Mouse (Mus musculus) midbrain, postnatal 0 days (tissue): Measurements from ENCODE around the gene Rnf41. TPM values are rescaled to one million over a fixed set of nuclear protein-coding genes. Genes with fewer than 3 reads are reported as not detected.

ENCODE experiments used
- ATAC-seq: fragments of 200-750 bp; cut with Nextera tagmentation; 2 replicates; pipeline ENCODE4 v1.8.0; 2017; ENCODE audit warnings: moderate number of reproducible peaks, mild to moderate bottlenecking, moderate TSS enrichment, moderate library complexity; ENCODE audit not compliant: low FRiP score
- DNase-seq: peaks from one replicate; pipeline ENCODE4 v3.0.0-alpha.2; 2015; ENCODE audit warnings: low spot score
- H3K27ac ChIP-seq: fragments of 300-500 bp; sonication (generic); 2 replicates; pipeline ENCODE4 v1.5.1; 2014; ENCODE audit warnings: low read depth, mild to moderate bottlenecking, low read length, mixed read lengths
- H3K27me3 ChIP-seq: fragments of 300-500 bp; sonication (generic); 2 replicates; pipeline ENCODE4 v1.6.1; 2014; ENCODE audit warnings: low read length, control low read depth, mixed read lengths; ENCODE audit not compliant: insufficient read depth
- H3K36me3 ChIP-seq: fragments of 300-500 bp; sonication (generic); 2 replicates; pipeline ENCODE4 v1.6.1; 2014; ENCODE audit warnings: low read length, control low read depth, mixed read lengths; ENCODE audit not compliant: insufficient read depth
- H3K4me1 ChIP-seq: fragments of 300-500 bp; sonication (generic); 2 replicates; pipeline ENCODE4 v1.6.1; 2014; ENCODE audit warnings: mild to moderate bottlenecking, control low read depth, antibody characterized with exemption, low read length, mixed read lengths; ENCODE audit not compliant: insufficient read depth
- H3K4me2 ChIP-seq: fragments of 300-500 bp; sonication (generic); 2 replicates; pipeline ENCODE4 v1.6.1; 2014; ENCODE audit warnings: low read depth, mild to moderate bottlenecking, low read length, mixed read lengths; ENCODE audit not compliant: poor library complexity, severe bottlenecking
- H3K4me3 ChIP-seq: fragments of 300-500 bp; sonication (generic); 2 replicates; pipeline ENCODE4 v1.5.1; 2014; ENCODE audit warnings: low read depth, mild to moderate bottlenecking, low read length, moderate library complexity
- H3K9ac ChIP-seq: fragments of 300-500 bp; sonication (generic); replicated peaks from 2 replicates; pipeline ENCODE4 v1.6.1; 2014; ENCODE audit warnings: mild to moderate bottlenecking, low read length, moderate library complexity, mixed read lengths; ENCODE audit not compliant: poor library complexity, severe bottlenecking
- H3K9me3 ChIP-seq: fragments of 300-500 bp; sonication (generic); 2 replicates; pipeline ENCODE4 v1.6.1; 2016; ENCODE audit warnings: low read length, control low read depth
- CTCF ChIP-seq: IDR thresholded peaks from 2 replicates; pipeline ENCODE4 v1.5.1; 2016; ENCODE audit warnings: antibody characterized with exemption, mild to moderate bottlenecking
- WGBS: fragments of 180-500 bp; shearing (Covaris S2); extraction: QIAGEN DNeasy Blood & Tissue Kit; methylation state at CpG from one replicate; pipeline ENCODE4 v1.1.7; 2014; 5-methylcytosine and 5-hydroxymethylcytosine counted together
- polyA plus RNA-seq: library from polyadenylated mRNA; unstranded; fragments of >200 nt; fragmentation: Nextera tagmentation; extraction: Ambion mirVana; gene quantifications from 2 replicates; pipeline ENCODE4 v1.2.1, GENCODE M21; 2015
- total RNA-seq: library from RNA; depleted of rRNA; stranded (reverse); fragments of >200 nt; gene quantifications from 2 replicates; pipeline ENCODE4 v1.2.3, GENCODE M21; 2014

The Rnf41 gene
- total and polyA plus RNA-seq, 2 experiments from 2014 or later: 91.6 to 94.3 TPM

- peak overlapping the region; percentile 73 for H3K9ac ChIP-seq
- H3K36me3 ChIP-seq: peaks cover 7% of the 10 kb centered on the region
- peak; percentile 99 for DNase-seq
- 7% methylated on average over 36 of the region's 36 CpGs for WGBS
- peak; percentile 89 for ATAC-seq
- TF ChIP-seq CTCF: peak; percentile 87
- peaks cover 20% of the 10 kb centered on the region for H3K4me1 ChIP-seq
- peak overlapping the region; percentile 85 for H3K27ac ChIP-seq
- H3K4me3 ChIP-seq: peak overlapping the region; percentile 57
- H3K27me3 ChIP-seq: no peaks in the 10 kb centered on the region
- peak overlapping the region; percentile 95 for H3K4me2 ChIP-seq
- no peaks in the 10 kb centered on the region for H3K9me3 ChIP-seq
These were observed 1.5 kb upstream of the Rnf41 start for GRCm38 (mm10) chr10:128409692-128410559.

GRCm38 (mm10) chr10:128410560-128410845, 954 bp upstream of the Rnf41 start:
- peak overlapping the region; percentile 74 for H3K4me3 ChIP-seq
- no peak for ATAC-seq
- H3K9ac ChIP-seq: peak overlapping the region; percentile 86; the same call in 1 of the 2 replicates
- no peaks in the 10 kb centered on the region for H3K27me3 ChIP-seq
- peaks cover 20% of the 10 kb centered on the region for H3K4me1 ChIP-seq
- H3K9me3 ChIP-seq: no peaks in the 10 kb centered on the region
- H3K27ac ChIP-seq: peak overlapping the region; percentile 94; the same call in 1 of the 2 replicates
- 19% methylated on average over 4 of the region's 4 CpGs for WGBS
- peaks cover 7% of the 10 kb centered on the region for H3K36me3 ChIP-seq
- TF ChIP-seq CTCF: no peak
- peak overlapping the region; percentile 95 for H3K4me2 ChIP-seq
- DNase-seq: no peak

GRCm38 (mm10) chr10:128412055-128412381, 561 bp downstream of the Rnf41 start:
- DNase-seq (peak; percentile 66), ATAC-seq (no peak; the same call in 1 of the 2 replicates)
- 0% methylated on average over 14 of the region's 14 CpGs for WGBS
- H3K4me1 ChIP-seq: peaks cover 20% of the 10 kb centered on the region
- H3K27ac ChIP-seq: peak overlapping the region; percentile 94
- H3K27me3 ChIP-seq: no peaks in the 10 kb centered on the region
- peaks cover 8% of the 10 kb centered on the region for H3K36me3 ChIP-seq
- peak overlapping the region; percentile 86 for H3K9ac ChIP-seq
- peak overlapping the region; percentile 95 for H3K4me2 ChIP-seq
- peak overlapping the region; percentile 74 for H3K4me3 ChIP-seq
- no peak for TF ChIP-seq CTCF
- no peaks in the 10 kb centered on the region for H3K9me3 ChIP-seq

GRCm38 (mm10) chr10:128412558-128412957, 1.1 kb downstream of the Rnf41 start:
- Histone ChIP-seq H3K9ac (peak overlapping the region; percentile 86), H3K27me3 (no peaks in the 10 kb centered on the region), H3K36me3 (peaks cover 8% of the 10 kb centered on the region), H3K4me3 (peak overlapping the region; percentile 74), H3K9me3 (no peaks in the 10 kb centered on the region), H3K4me1 (peaks cover 20% of the 10 kb centered on the region), H3K27ac (peak overlapping the region; percentile 94), H3K4me2 (peak overlapping the region; percentile 95)
- ATAC-seq: no peak
- DNase-seq: no peak
- WGBS: 38% methylated on average over 1 of the region's 1 CpGs
- TF ChIP-seq CTCF: no peak

- no peak for DNase-seq
- Histone ChIP-seq H3K4me1 (peaks cover 19% of the 10 kb centered on the region), H3K9me3 (no peaks in the 10 kb centered on the region), H3K9ac (no peak overlapping the region), H3K27ac (no peak overlapping the region), H3K36me3 (peaks cover 5% of the 10 kb centered on the region), H3K4me3 (peak overlapping the region; percentile 74; the same call in 1 of the 2 replicates), H3K27me3 (no peaks in the 10 kb centered on the region), H3K4me2 (peak overlapping the region; percentile 95)
- no peak for TF ChIP-seq CTCF
- 76% methylated on average over 1 of the region's 1 CpGs for WGBS
- no peak for ATAC-seq
These were observed 1.6 kb downstream of the Rnf41 start for GRCm38 (mm10) chr10:128413076-128413475.

GRCm38 (mm10) chr10:128414848-128415247, 3.4 kb downstream of the Rnf41 start:
- Histone ChIP-seq H3K4me1 (peaks cover 12% of the 10 kb centered on the region), H3K4me3 (no peak overlapping the region), H3K9me3 (no peaks in the 10 kb centered on the region), H3K36me3 (peaks cover 9% of the 10 kb centered on the region), H3K27me3 (no peaks in the 10 kb centered on the region), H3K4me2 (no peak overlapping the region), H3K9ac (0 out of 2 replicates have a peak overlapping the region, but pooled peaks have one; percentile 8), H3K27ac (no peak overlapping the region)
- 88% methylated on average over 5 of the region's 5 CpGs for WGBS
- no peak for TF ChIP-seq CTCF
- no peak for ATAC-seq
- DNase-seq: no peak
